Mouse (Mus musculus): ENCODE measurements around the gene Stoml1. TPM values are rescaled to one million over a fixed set of nuclear protein-coding genes. Genes with fewer than 3 reads are reported as not detected.

Gene Stoml1
- polyA plus RNA-seq, 1 experiment from 2014 or later: 37.6 TPM

GRCm38 (mm10) chr9:58308395-58308794, 55.4 kb downstream of the Stoml1 start:
- WGBS: 30% methylated on average over 6 of the region's 6 CpGs
- H3K4me1 ChIP-seq (replicated peaks; ENCODE audit: control insufficient read depth, insufficient read depth, low read length): peaks cover 16% of the 10 kb centered on the region
- H3K36me3 ChIP-seq (ENCODE audit: control insufficient read depth, insufficient read depth, low read length): no peaks in the 10 kb centered on the region
- no peaks in the 10 kb centered on the region for H3K9me3 ChIP-seq (ENCODE audit: control insufficient read depth, low read length)
- H3K27ac ChIP-seq (ENCODE audit: low read depth, low read length): no peak overlapping the region
- peaks cover 17% of the 10 kb centered on the region for H3K27me3 ChIP-seq (ENCODE audit: control insufficient read depth, insufficient read depth, low read length)
- ATAC-seq (replicated peaks; ENCODE audit: low FRiP score): no peak
- no peak overlapping the region for H3K4me2 ChIP-seq (ENCODE audit: low read depth, low read length, severe bottlenecking)
- DNase-seq (ENCODE audit: low spot score): no peak
- no peak overlapping the region for H3K4me3 ChIP-seq (ENCODE audit: low read depth, low read length)
- peak overlapping the region; percentile 20; the same call in 1 of the 2 replicates for H3K9ac ChIP-seq (ENCODE audit: low read length)

GRCm38 (mm10) chr9:58310043-58310660, 57.2 kb downstream of the Stoml1 start:
- Histone ChIP-seq H3K27me3 (ENCODE audit: control insufficient read depth, insufficient read depth, low read length) (peaks cover 17% of the 10 kb centered on the region), H3K4me3 (ENCODE audit: low read depth, low read length) (no peak overlapping the region), H3K9me3 (ENCODE audit: control insufficient read depth, low read length) (no peaks in the 10 kb centered on the region), H3K27ac (ENCODE audit: low read depth, low read length) (no peak overlapping the region), H3K4me1 (replicated peaks; ENCODE audit: control insufficient read depth, insufficient read depth, low read length) (peaks cover 20% of the 10 kb centered on the region), H3K4me2 (ENCODE audit: low read depth, low read length, severe bottlenecking) (no peak overlapping the region), H3K36me3 (ENCODE audit: control insufficient read depth, insufficient read depth, low read length) (no peaks in the 10 kb centered on the region), H3K9ac (ENCODE audit: low read length) (no peak overlapping the region)
- WGBS: 84% methylated on average over 14 of the region's 14 CpGs
- no peak for ATAC-seq (replicated peaks; ENCODE audit: low FRiP score)
- no peak for DNase-seq (ENCODE audit: low spot score)

GRCm38 (mm10) chr9:58311191-58311910, 58.4 kb downstream of the Stoml1 start:
- 55% methylated on average over 33 of the region's 33 CpGs for WGBS
- Histone ChIP-seq H3K36me3 (ENCODE audit: control insufficient read depth, insufficient read depth, low read length) (no peaks in the 10 kb centered on the region), H3K4me1 (replicated peaks; ENCODE audit: control insufficient read depth, insufficient read depth, low read length) (peaks cover 22% of the 10 kb centered on the region), H3K27ac (ENCODE audit: low read depth, low read length) (no peak overlapping the region), H3K9me3 (ENCODE audit: control insufficient read depth, low read length) (no peaks in the 10 kb centered on the region), H3K4me3 (ENCODE audit: low read depth, low read length) (peak overlapping the region; percentile 35), H3K4me2 (ENCODE audit: low read depth, low read length, severe bottlenecking) (peak overlapping the region; percentile 65; the same call in 1 of the 2 replicates), H3K9ac (ENCODE audit: low read length) (no peak overlapping the region), H3K27me3 (ENCODE audit: control insufficient read depth, insufficient read depth, low read length) (peaks cover 17% of the 10 kb centered on the region)
- ATAC-seq (replicated peaks; ENCODE audit: low FRiP score) (no peak), DNase-seq (ENCODE audit: low spot score) (peak; percentile 67)

Small RNAs within 50 kb of the gene (microRNA-seq; reads per million reads assigned to microRNA genes)
- gene Mir6385 (ENCODE audit: insufficient number of aligned reads): not detected

Other genes with a start within 250 kb of the Stoml1 start
- gene Cyp11a1, start 246.8 kb upstream of the Stoml1 start, polyA plus RNA-seq (2014; fragmentation: Nextera tagmentation; extraction: Ambion mirVana): not detected in 2 replicates
- 18.0 and 21.8 TPM in 2 replicates for gene Stra6, start 189.4 kb upstream of the Stoml1 start, polyA plus RNA-seq (2014; fragmentation: Nextera tagmentation; extraction: Ambion mirVana)
- gene Ccdc33, start 134.3 kb upstream of the Stoml1 start, polyA plus RNA-seq (2014; fragmentation: Nextera tagmentation; extraction: Ambion mirVana): 0.88 and 1.1 TPM in 2 replicates
- gene Islr, start 48.9 kb upstream of the Stoml1 start, polyA plus RNA-seq (2014; fragmentation: Nextera tagmentation; extraction: Ambion mirVana): 9.4 and 11.7 TPM in 2 replicates
- 18.1 and 21.1 TPM in 2 replicates for gene Islr2, start 48.8 kb upstream of the Stoml1 start, polyA plus RNA-seq (2014; fragmentation: Nextera tagmentation; extraction: Ambion mirVana)
- gene Pml, start 3.4 kb upstream of the Stoml1 start, polyA plus RNA-seq (2014; fragmentation: Nextera tagmentation; extraction: Ambion mirVana): 13.6 and 13.7 TPM in 2 replicates
- 10.2 and 13.0 TPM in 2 replicates for gene Loxl1, start 60.0 kb downstream of the Stoml1 start, polyA plus RNA-seq (2014; fragmentation: Nextera tagmentation; extraction: Ambion mirVana)
- gene Tbc1d21, start 117.3 kb downstream of the Stoml1 start, polyA plus RNA-seq (2014; fragmentation: Nextera tagmentation; extraction: Ambion mirVana): not detected in 2 replicates
- 2.4 and 3.4 TPM in 2 replicates for gene Insyn1, start 235.4 kb downstream of the Stoml1 start, polyA plus RNA-seq (2014; fragmentation: Nextera tagmentation; extraction: Ambion mirVana)

All from forebrain, embryonic 11.5 days (tissue).